Mouse (Mus musculus): ENCODE data around the gene Snx14.

- TF ChIP-seq POLR2A (IDR thresholded peaks at IDR 0.05; ENCODE audit: control insufficient read depth, low read depth, low read length) (peak; percentile 81), CTCF (IDR thresholded peaks at IDR 0.05; ENCODE audit: control insufficient read depth, insufficient read depth, insufficient replicate concordance, low read depth, low read length) (no peak)
Measured at GRCm38 (mm10) chr9:88438555-88439237, at the start of gene Snx14.

Measured in testis, adult 2 months (tissue).